Mouse (Mus musculus): ENCODE measurements around the gene Aldh16a1. TPM values are rescaled to one million over a fixed set of nuclear protein-coding genes. Genes with fewer than 3 reads are reported as not detected.

Aldh16a1 gene
- total and polyA plus RNA-seq, 2 experiments from 2014 or later: 19.0 to 30.9 TPM

DNA sequence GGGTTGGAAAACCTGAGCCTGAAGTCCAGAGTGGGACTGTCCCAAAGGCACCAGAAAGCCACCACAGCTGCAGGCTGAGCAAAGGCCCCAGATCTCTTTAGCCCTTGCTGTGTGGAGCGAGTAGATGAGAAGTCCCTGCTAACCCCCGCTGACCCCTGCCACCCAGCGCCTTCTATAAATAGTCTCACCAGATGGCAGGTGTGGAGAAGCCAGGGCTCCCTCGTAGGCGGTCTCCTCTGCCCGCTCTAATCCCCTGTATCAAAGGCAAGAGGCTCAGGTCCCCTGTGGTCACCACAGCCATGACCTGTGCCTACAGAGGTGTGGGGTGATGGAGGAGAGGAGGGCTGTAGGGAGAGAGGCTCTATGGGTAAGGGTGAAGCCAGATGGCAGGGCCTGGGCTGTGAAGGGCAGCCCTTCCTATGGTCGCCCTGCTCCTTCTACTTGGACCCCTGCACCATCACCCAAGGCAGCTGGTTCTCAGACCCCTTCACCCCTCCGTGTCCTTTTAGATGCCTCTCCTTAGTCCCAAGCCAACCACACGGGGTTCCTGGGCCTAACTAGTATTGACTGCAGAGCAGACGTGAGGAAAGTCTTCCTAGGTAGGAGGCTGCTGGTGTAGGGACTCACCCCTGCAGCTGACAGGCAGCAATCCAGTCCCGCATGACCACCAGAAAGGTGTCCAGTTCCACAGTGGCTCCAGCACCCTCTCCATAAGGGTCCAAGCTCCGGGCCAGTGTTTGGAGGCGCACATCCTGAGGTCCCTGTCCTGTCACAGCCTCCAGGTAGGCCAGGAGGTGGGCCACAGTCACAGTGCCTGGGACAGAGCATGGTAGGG lies 41.2 kb upstream of the Aldh16a1 start:
- Histone ChIP-seq H3K27me3 (ENCODE audit: insufficient read depth, low read length) (no peaks in the 10 kb centered on the region), H3K36me3 (ENCODE audit: insufficient read depth, low read length) (no peaks in the 10 kb centered on the region), H3K27ac (no peak overlapping the region), H3K4me2 (ENCODE audit: low read depth, low read length) (no peak overlapping the region), H3K4me1 (ENCODE audit: insufficient read depth, low read length) (no peaks in the 10 kb centered on the region), H3K9me3 (ENCODE audit: low read length) (no peaks in the 10 kb centered on the region), H3K4me3 (ENCODE audit: low read length) (no peak overlapping the region), H3K9ac (replicated peaks; ENCODE audit: low read length) (no peak overlapping the region)
- WGBS: 57% methylated on average over 13 of the region's 13 CpGs
- no peak for TF ChIP-seq CTCF (IDR thresholded peaks at IDR 0.05; ENCODE audit: low read depth)
- no peak for DNase-seq (ENCODE audit: low spot score)
- ATAC-seq: no peak

DNA sequence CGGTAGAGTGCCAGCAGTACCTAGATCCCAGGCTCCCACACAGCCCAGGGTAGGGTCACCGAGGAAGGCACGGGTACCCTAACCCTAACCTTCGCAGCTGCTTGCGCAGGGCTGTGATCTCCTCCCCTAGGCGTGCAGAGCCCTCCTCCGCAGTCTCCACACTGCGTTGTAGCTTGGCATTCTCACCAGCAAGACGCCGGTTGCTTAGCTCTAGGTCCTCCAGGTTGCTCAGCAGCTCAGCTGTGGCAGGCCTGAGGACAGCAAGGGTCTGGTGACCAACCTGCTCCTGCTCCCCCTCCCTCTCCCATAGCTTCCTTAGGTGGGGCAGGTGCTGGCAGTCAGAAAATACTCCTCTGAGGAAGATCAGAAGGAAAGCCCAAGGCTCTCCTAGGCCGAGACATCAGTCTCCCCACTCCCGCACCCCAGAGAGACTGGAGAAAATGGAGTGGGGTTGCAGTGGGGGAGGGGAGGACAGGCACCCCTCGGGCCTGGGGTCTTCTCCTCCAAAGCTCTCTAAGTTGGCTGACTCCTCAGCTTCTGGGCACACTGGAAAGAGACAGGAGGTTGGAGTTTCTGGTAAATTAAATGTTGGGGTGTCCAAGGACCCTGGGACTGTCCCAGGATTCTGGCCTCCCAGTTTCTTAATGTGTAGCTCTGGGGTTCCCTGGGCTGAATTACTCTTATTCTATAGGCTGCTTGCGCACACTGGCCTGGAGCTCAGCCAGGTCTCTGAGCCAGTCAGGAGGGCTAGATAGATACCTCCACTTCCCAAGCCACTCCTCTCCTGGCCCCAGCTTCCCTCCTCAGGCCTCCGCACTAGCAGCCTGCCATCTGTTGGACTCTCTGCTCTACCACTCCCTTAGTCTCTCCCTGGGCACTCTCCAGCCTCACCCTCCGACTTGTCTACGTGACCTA lies 39.7 kb upstream of the Aldh16a1 start:
- no peak overlapping the region for H3K9ac ChIP-seq (replicated peaks; ENCODE audit: low read length)
- TF ChIP-seq CTCF (IDR thresholded peaks at IDR 0.05; ENCODE audit: low read depth): no peak
- 63% methylated on average over 17 of the region's 17 CpGs for WGBS
- no peaks in the 10 kb centered on the region for H3K27me3 ChIP-seq (ENCODE audit: insufficient read depth, low read length)
- no peaks in the 10 kb centered on the region for H3K36me3 ChIP-seq (ENCODE audit: insufficient read depth, low read length)
- H3K4me3 ChIP-seq (ENCODE audit: low read length): no peak overlapping the region
- H3K4me1 ChIP-seq (ENCODE audit: insufficient read depth, low read length): no peaks in the 10 kb centered on the region
- H3K9me3 ChIP-seq (ENCODE audit: low read length): no peaks in the 10 kb centered on the region
- ATAC-seq (no peak), DNase-seq (ENCODE audit: low spot score) (no peak)
- no peak overlapping the region for H3K4me2 ChIP-seq (ENCODE audit: low read depth, low read length)
- no peak overlapping the region for H3K27ac ChIP-seq

DNA sequence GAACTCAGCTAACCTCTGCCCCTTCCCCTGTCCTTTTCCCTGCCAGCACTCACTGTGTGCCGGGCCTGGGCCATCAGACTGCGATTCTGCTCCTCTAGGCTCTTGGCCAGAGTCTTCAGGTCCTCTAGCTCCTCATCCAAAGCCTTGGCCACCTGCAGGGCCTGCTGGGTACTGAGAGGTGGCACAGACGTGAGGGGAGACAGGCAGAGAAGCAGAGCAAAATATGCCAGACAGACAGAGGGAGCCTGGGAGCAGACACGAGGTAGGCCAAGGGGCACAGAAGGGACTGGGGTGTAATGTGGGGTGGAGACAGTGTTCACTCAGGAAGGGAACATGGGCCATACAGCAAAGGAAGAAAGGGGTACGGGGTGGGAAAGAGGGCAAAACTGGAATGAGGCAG lies 39.0 kb upstream of the Aldh16a1 start:
- Histone ChIP-seq H3K9ac (replicated peaks; ENCODE audit: low read length) (no peak overlapping the region), H3K27ac (no peak overlapping the region), H3K4me2 (ENCODE audit: low read depth, low read length) (no peak overlapping the region), H3K9me3 (ENCODE audit: low read length) (no peaks in the 10 kb centered on the region), H3K4me3 (ENCODE audit: low read length) (no peak overlapping the region), H3K36me3 (ENCODE audit: insufficient read depth, low read length) (no peaks in the 10 kb centered on the region), H3K27me3 (ENCODE audit: insufficient read depth, low read length) (no peaks in the 10 kb centered on the region), H3K4me1 (ENCODE audit: insufficient read depth, low read length) (no peaks in the 10 kb centered on the region)
- WGBS: 50% methylated on average over 5 of the region's 5 CpGs
- peak; percentile 31; the same call in 1 of the 2 replicates for TF ChIP-seq CTCF (IDR thresholded peaks at IDR 0.05; ENCODE audit: low read depth)
- DNase-seq (ENCODE audit: low spot score) (no peak), ATAC-seq (no peak)

DNA sequence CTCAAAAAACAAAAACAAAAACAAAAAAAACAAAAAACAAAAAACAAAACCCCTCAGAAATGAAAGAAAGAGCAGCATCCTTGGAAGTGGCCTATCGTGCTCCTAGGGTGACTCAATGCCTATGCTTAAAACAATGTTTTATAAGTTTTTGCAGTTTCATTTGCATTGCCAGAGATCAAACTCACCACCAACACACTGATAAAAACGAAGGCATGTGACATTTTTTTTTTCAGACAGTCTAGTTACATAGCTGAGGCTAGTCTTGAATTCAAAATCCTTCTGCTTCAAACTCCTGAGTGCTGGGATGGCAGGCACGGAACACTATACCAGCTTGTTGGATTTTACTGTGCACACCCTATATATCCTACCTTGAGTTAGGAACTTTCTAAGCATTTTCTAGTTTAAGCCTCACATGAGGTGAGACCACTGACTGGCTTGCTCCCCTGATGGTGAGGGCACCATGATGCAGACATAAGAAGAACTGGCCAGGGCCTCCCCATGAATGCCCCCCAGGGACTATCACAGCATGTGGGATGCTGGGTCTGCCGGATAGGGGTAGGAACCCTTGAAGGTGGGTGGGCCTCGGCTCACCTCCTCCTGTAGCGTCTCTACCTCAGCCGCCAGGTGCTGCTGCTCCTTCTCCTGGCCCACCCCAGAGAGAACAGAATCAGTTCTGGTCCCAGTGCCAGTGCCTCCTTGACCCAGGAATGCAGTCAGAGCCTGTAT lies 38.4 kb upstream of the Aldh16a1 start:
- H3K27ac ChIP-seq: no peak overlapping the region
- no peak overlapping the region for H3K4me2 ChIP-seq (ENCODE audit: low read depth, low read length)
- H3K9ac ChIP-seq (replicated peaks; ENCODE audit: low read length): no peak overlapping the region
- no peaks in the 10 kb centered on the region for H3K9me3 ChIP-seq (ENCODE audit: low read length)
- no peak for DNase-seq (ENCODE audit: low spot score)
- no peak for ATAC-seq
- H3K27me3 ChIP-seq (ENCODE audit: insufficient read depth, low read length): no peaks in the 10 kb centered on the region
- WGBS: 78% methylated on average over 7 of the region's 7 CpGs
- no peaks in the 10 kb centered on the region for H3K36me3 ChIP-seq (ENCODE audit: insufficient read depth, low read length)
- H3K4me3 ChIP-seq (ENCODE audit: low read length): no peak overlapping the region
- TF ChIP-seq CTCF (IDR thresholded peaks at IDR 0.05; ENCODE audit: low read depth): no peak
- no peaks in the 10 kb centered on the region for H3K4me1 ChIP-seq (ENCODE audit: insufficient read depth, low read length)

GRCm38 (mm10) chr7:45191803-45192363 lies 37.5 kb upstream of the Aldh16a1 start:
- Histone ChIP-seq H3K9me3 (ENCODE audit: low read length) (no peaks in the 10 kb centered on the region), H3K4me1 (ENCODE audit: insufficient read depth, low read length) (no peaks in the 10 kb centered on the region), H3K27me3 (ENCODE audit: insufficient read depth, low read length) (no peaks in the 10 kb centered on the region), H3K4me3 (ENCODE audit: low read length) (no peak overlapping the region), H3K27ac (peak overlapping the region; percentile 26), H3K4me2 (ENCODE audit: low read depth, low read length) (no peak overlapping the region), H3K36me3 (ENCODE audit: insufficient read depth, low read length) (no peaks in the 10 kb centered on the region), H3K9ac (replicated peaks; ENCODE audit: low read length) (no peak overlapping the region)
- 23% methylated on average over 8 of the region's 8 CpGs for WGBS
- DNase-seq (ENCODE audit: low spot score): peak; percentile 67
- ATAC-seq: peak; percentile 62
- TF ChIP-seq CTCF (IDR thresholded peaks at IDR 0.05; ENCODE audit: low read depth): no peak

DNA sequence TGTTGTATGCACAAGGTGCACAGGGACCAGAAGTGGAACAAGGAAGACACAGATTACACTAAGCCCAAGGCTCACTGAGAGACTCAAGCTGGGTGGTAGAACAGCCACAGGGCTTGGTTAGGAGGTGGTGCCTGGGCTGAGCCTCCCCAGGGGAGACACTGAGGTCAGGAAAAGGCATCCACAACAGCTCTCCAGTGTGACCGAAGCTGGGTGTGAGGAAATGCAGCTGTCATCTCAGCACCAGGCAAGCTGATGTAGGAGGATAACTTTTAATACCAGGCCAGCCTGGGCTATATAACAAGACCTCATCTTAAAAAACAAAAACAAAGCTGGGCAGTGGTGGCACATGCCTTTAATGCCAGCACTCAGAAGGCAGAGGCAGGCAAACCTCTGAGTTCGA lies 36.8 kb upstream of the Aldh16a1 start:
- H3K4me3 ChIP-seq (ENCODE audit: low read length): no peak overlapping the region
- no peak for TF ChIP-seq CTCF (IDR thresholded peaks at IDR 0.05; ENCODE audit: low read depth)
- no peaks in the 10 kb centered on the region for H3K9me3 ChIP-seq (ENCODE audit: low read length)
- H3K9ac ChIP-seq (replicated peaks; ENCODE audit: low read length): no peak overlapping the region
- ATAC-seq: no peak
- H3K4me1 ChIP-seq (ENCODE audit: insufficient read depth, low read length): no peaks in the 10 kb centered on the region
- no peaks in the 10 kb centered on the region for H3K36me3 ChIP-seq (ENCODE audit: insufficient read depth, low read length)
- H3K4me2 ChIP-seq (ENCODE audit: low read depth, low read length): no peak overlapping the region
- no peak overlapping the region for H3K27ac ChIP-seq
- DNase-seq (ENCODE audit: low spot score): no peak
- 62% methylated on average over 2 of the region's 2 CpGs for WGBS
- no peaks in the 10 kb centered on the region for H3K27me3 ChIP-seq (ENCODE audit: insufficient read depth, low read length)

Measured in hindbrain, postnatal 0 days (tissue).